Mouse (Mus musculus) MEL (cell line): Measurements from ENCODE around the gene Ttf2.

Source experiments
- CTCF ChIP-seq, 3 experiments: IDR thresholded peaks in 2 of 3; conservative IDR thresholded peaks in 1 of 3; 2 replicates each; pipeline ENCODE4 v1.5.1; 2011 to 2012; ENCODE audit warnings: low read length in 3 of 3, low read depth in 2 of 3, mild to moderate bottlenecking in 2 of 3, improper control_type of control experiment in 1 of 3, inconsistent platforms in 1 of 3, mixed read lengths in 1 of 3, moderate library complexity in 1 of 3; ENCODE audit not compliant: control insufficient read depth in 1 of 3, insufficient read depth in 1 of 3, poor library complexity in 1 of 3, severe bottlenecking in 1 of 3
- ELF1 ChIP-seq: IDR thresholded peaks from 2 replicates; pipeline ENCODE4 v1.6.1; 2014; ENCODE audit warnings: low read depth, mild to moderate bottlenecking, inconsistent platforms, low read length, improper control_type of control experiment, moderate library complexity
- ETS1 ChIP-seq: IDR thresholded peaks from 2 replicates; pipeline ENCODE4 v1.6.1; 2012; ENCODE audit warnings: low read depth, mild to moderate bottlenecking, inconsistent platforms, low read length, improper control_type of control experiment, moderate library complexity
- HCFC1 ChIP-seq: IDR thresholded peaks from 2 replicates; pipeline ENCODE4 v1.6.1; 2012; ENCODE audit warnings: low read depth, mild to moderate bottlenecking, inconsistent platforms, low read length, improper control_type of control experiment, moderate library complexity
- KAT2A ChIP-seq: conservative IDR thresholded peaks from 2 replicates; pipeline ENCODE4 v1.6.1; 2012; ENCODE audit warnings: low read depth, low read length, improper control_type of control experiment, inconsistent platforms
- POLR2A ChIP-seq, 2 experiments: IDR thresholded peaks; 2 replicates each; pipeline ENCODE4 v1.6.1; 2011 to 2012; ENCODE audit warnings: low read length in 2 of 2, mild to moderate bottlenecking in 2 of 2, control low read depth in 1 of 2, improper control_type of control experiment in 1 of 2, low read depth in 1 of 2, moderate library complexity in 1 of 2; ENCODE audit not compliant: control insufficient read depth in 1 of 2, insufficient read depth in 1 of 2, poor library complexity in 1 of 2
- UBTF ChIP-seq: IDR thresholded peaks from 2 replicates; pipeline ENCODE4 v1.6.1; 2012; ENCODE audit warnings: low read depth, mild to moderate bottlenecking, inconsistent platforms, low read length, improper control_type of control experiment, moderate library complexity, borderline replicate concordance; ENCODE audit not compliant: insufficient read depth
- USF1 ChIP-seq: IDR thresholded peaks from 2 replicates; pipeline ENCODE4 v1.6.1; 2014; ENCODE audit warnings: low read depth, mild to moderate bottlenecking, inconsistent platforms, low read length, improper control_type of control experiment, moderate library complexity

- TF ChIP-seq KAT2A (no peak), CTCF (IDR thresholded peaks at IDR 0.05 in 2 of 3, conservative IDR thresholded peaks at IDR 0.05 in 1 of 3; ENCODE audit: control insufficient read depth in 1 of 3, insufficient read depth in 1 of 3, low read depth in 2 of 3, low read length in 3 of 3, poor library complexity in 1 of 3, severe bottlenecking in 1 of 3) (no peak), POLR2A (IDR thresholded peaks at IDR 0.05; ENCODE audit: control insufficient read depth in 1 of 2, insufficient read depth in 1 of 2, low read depth in 1 of 2, low read length in 2 of 2, poor library complexity in 1 of 2) (no peak), HCFC1 (no peak), UBTF (no peak), USF1 (no peak), ETS1 (no peak), ELF1 (no peak)
Observed at GRCm38 (mm10) chr3:100979290-100979689, 9.8 kb upstream of the Ttf2 start.
